Mouse (Mus musculus) forebrain, embryonic 12.5 days (tissue): Measurements from ENCODE around the gene Olfr60. TPM values are rescaled to one million over a fixed set of nuclear protein-coding genes. Genes with fewer than 3 reads are reported as not detected.

Experiments used
- polyA plus RNA-seq: library from polyadenylated mRNA; unstranded; fragments of >200 nt; fragmentation: Nextera tagmentation; extraction: Ambion mirVana; gene quantifications from 2 replicates; pipeline ENCODE4 v1.2.1, GENCODE M21; 2016

Olfr60 gene
- polyA plus RNA-seq, 1 experiment from 2014 or later = not detected

Other genes starting within 250 kb of the Olfr60 start
- gene Paox, start 245.9 kb downstream of the Olfr60 start, polyA plus RNA-seq = 9.3 and 11.1 TPM in 2 replicates
- gene Echs1, start 245.2 kb downstream of the Olfr60 start, polyA plus RNA-seq = 136 and 137 TPM in 2 replicates
- 28.2 and 28.9 TPM in 2 replicates for gene Mtg1, start 224.1 kb downstream of the Olfr60 start, polyA plus RNA-seq
- gene Sprn, start 206.8 kb downstream of the Olfr60 start, polyA plus RNA-seq = 1.8 and 1.9 TPM in 2 replicates
- not detected in 2 replicates for gene Olfr522, start 196.9 kb downstream of the Olfr60 start, polyA plus RNA-seq
- gene Olfr523, start 188.5 kb downstream of the Olfr60 start, polyA plus RNA-seq = 0.05 TPM in 1 of 2 replicates, not detected in the other
- gene Olfr524, start 155.7 kb downstream of the Olfr60 start, polyA plus RNA-seq = not detected in 2 replicates
- 0.11 TPM in 1 of 2 replicates, not detected in the other for gene Cd163l1, start 143.4 kb downstream of the Olfr60 start, polyA plus RNA-seq
- not detected in 2 replicates for gene 5830411N06Rik, start 114.4 kb downstream of the Olfr60 start, polyA plus RNA-seq
- gene Olfr525, start 40.8 kb downstream of the Olfr60 start, polyA plus RNA-seq = not detected in 2 replicates
- not detected in 2 replicates for gene Olfr527, start 27.7 kb downstream of the Olfr60 start, polyA plus RNA-seq
- not detected in 2 replicates for gene Olfr530, start 14.7 kb upstream of the Olfr60 start, polyA plus RNA-seq
- not detected in 2 replicates for gene Olfr531, start 41.2 kb upstream of the Olfr60 start, polyA plus RNA-seq
- not detected in 2 replicates for gene Olfr532, start 60.0 kb upstream of the Olfr60 start, polyA plus RNA-seq
- not detected in 2 replicates for gene Olfr533, start 101.7 kb upstream of the Olfr60 start, polyA plus RNA-seq
- not detected in 2 replicates for gene Olfr535, start 122.5 kb upstream of the Olfr60 start, polyA plus RNA-seq
- gene Olfr536, start 145.7 kb upstream of the Olfr60 start, polyA plus RNA-seq = not detected in 2 replicates
- gene Olfr538, start 206.2 kb upstream of the Olfr60 start, polyA plus RNA-seq = not detected in 2 replicates
- gene Olfr46, start 239.6 kb upstream of the Olfr60 start, polyA plus RNA-seq = not detected in 2 replicates